Mouse (Mus musculus) ovary, postnatal 10 days (tissue): ENCODE results near the gene Emp2.

Experiments
- DNase-seq: peaks from one replicate; pipeline ENCODE4 v3.0.0; 2022; ENCODE audit warnings: low spot score

The Emp2 gene

DNA sequence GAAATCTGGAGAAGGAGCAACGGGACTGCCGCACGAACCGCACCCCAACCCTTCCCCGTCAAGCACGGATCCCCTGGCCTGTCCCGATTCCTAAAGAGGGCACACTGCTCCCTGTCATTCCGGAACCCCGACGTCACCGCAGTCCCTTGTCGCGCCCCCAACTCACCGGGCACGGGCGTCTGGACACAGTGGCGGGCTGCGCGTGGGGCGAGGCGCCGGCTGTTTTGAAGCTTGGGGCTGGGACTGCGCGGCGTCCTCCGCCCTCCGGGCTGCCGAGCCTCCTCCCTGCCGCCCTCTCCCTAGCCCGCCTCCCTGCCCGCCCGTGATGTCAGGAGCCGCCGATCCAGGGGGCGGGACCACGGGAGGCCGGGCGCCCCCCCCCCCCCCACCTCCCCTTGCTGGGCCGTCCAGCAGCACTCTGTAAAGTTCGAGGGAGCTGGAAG is at the start of gene Emp2:
Gene Emp2 (minus strand): TSS at position 323 of the 443 bp plus-strand sequence.
- peak; percentile 49 for DNase-seq

DNA sequence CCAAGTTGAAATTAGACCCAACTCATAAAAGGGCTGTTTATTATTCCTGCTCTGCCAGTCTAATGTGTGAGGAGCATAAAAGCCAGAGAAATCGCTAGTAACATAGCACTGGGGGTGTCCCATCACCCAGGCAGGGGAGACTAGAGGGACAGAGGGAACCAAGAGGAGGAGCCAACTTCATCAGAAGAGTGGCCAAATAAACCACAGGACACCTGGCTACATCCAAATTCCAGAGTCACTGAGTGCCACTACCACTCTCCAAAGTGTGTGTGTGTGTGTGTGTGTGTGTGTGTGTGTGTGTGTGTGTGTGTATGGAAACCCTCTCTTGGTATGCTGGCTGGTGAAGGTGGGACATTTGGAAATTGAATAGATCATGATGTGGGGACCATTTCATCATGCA is 49.3 kb upstream of the Emp2 start:
- no peak for DNase-seq

GRCm38 (mm10) chr16:10359241-10359640 is 45.5 kb upstream of the Emp2 start:
- DNase-seq = no peak

GRCm38 (mm10) chr16:10358010-10358934 is 44.5 kb upstream of the Emp2 start:
- no peak for DNase-seq

GRCm38 (mm10) chr16:10355004-10355403 is 41.2 kb upstream of the Emp2 start:
- DNase-seq = no peak

- no peak for DNase-seq
Measured at GRCm38 (mm10) chr16:10351050-10351636, 37.4 kb upstream of the Emp2 start.

DNA sequence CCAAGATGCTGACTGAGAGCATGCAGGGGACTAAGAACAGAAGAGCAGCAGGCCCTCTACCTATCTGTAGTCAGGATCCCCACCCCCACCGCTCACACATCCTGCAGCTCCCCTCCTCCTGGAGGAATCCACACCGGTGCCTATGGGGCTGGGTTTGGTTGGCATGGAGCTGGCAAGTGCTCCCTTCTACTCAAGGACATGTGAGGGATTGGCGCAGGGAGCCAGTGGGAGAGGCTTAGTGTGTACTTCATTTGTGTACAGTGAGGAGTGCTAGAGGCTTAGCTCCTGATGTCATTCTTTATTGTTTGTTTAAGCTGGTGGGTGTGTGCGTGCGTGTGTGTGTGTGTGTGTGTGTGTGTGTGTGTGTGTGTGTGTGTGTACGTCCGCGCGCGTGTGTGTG is 36.1 kb upstream of the Emp2 start:
- no peak for DNase-seq

GRCm38 (mm10) chr16:10349436-10349835 is 35.7 kb upstream of the Emp2 start:
- DNase-seq = no peak

DNA sequence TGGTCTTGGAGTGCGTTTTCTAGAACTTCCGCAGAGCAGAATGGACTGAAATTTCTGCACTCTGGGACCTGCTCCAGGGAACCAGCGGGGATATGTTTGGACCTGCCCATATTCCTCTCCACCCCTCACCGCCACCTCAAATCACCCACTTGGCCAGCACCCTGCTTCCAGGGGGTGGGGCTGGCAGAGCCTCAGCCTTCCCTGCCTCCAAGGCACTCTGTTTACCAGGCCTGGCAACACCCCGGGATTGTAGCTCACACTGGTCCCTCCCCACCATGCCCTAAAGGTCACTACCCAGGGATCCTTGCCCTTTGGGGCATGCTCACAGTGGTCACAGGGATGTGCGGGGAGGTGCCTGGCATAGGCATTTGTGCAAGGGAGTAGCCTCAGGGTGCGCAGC is 33.8 kb upstream of the Emp2 start:
- no peak for DNase-seq

DNA sequence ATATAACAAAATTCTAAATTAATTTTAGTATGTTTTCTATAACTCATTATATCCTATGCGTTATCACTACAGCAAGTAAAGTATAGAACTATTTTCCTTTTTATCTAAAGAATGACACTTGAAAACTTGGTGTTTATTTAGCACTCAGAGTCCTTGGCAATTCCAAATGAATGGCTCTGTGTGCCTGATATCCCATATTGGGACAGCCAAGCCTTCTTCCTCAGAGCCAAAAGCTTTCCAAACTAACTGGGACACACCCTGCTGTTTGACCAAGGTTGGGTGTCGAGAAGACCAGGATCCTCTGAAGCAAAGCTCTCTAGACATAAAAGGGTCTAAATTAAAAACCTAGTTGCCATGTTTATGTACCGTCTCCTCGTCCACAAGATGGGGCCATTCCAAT is 27.3 kb upstream of the Emp2 start:
- DNase-seq = no peak

- no peak for DNase-seq
Measured at GRCm38 (mm10) chr16:10339930-10340329, 26.2 kb upstream of the Emp2 start.

- DNase-seq = no peak
Measured at GRCm38 (mm10) chr16:10338601-10339000, 24.8 kb upstream of the Emp2 start.

DNA sequence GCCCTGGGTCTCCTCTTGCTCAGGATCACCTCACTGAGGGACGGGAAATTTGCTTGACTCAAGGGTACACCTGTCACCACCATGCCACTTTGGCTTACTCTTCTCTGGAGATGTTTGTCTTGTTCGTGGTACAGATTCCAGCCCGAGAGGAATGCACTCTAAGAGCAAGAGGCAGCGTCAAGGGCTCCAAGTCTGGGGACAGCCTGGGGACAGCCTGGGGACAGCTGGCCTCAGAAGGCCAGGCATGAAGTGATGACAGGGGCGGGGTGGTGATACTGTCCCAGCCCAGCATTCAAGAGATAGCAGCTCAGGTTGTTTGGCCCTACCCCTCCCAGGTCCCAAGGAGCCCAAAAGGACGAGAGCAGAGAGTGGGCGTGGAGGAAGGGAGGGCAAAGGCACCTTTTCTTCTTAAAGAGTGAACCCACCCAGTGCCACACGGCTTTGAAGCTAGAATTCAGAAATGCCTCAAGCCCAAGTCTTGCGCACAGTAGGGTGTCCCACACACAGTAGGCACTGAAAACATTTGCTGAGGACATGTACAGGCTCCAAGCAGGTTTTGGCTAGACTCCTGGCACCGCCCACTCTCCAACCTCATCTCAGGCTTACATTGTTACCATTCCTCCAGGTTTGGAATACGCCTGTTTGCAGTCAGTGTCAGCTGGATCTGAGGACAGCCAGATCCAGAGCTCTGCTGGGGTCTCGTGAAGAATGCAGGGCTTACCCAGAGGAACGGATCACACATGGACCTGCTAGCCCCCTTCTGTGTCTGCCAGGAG is 23.8 kb upstream of the Emp2 start:
- DNase-seq = no peak

DNA sequence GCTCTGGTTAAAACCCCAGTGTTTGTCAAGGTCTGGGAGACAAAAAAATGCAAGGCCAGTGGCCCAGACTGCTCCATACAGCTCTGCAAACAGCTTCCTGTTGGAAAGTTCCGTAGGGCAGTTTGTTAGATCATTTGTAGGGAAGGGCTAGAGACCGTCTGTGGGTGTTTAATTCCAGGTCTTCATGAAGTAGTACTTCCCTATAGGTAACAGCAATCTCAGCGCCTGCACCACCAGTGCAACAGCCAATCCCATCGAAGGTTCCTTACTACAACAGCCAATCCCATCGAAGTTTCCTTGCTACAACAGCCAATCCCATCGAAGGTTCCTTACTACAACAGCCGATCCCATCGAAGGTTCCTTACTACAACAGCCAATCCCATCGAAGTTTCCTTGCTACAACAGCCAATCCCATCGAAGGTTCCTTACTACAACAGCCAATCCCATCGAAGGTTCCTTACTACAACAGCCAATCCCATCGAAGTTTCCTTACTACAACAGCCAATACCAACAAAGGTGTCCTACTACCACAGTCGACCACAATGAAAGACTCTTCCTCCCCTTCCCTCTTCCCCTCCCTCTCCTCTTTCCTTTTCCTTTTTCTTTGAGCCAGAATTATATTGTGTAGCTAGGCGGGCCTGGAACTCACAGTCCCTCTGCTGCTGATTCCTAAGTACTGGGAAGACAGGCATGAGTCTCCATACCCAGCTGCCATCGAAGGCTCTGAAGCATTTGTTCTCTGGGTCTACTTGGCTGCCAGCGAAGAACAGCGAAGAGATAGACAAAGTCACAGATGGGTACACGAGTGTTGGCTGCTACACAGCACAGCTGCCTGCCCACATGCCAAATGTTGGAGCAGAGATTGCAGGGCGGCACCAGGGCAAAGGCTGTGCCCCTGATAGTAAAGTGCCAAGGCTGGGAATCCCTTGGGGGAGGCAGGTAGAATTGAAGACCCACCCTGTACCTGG is 23.0 kb upstream of the Emp2 start:
- DNase-seq = no peak

DNA sequence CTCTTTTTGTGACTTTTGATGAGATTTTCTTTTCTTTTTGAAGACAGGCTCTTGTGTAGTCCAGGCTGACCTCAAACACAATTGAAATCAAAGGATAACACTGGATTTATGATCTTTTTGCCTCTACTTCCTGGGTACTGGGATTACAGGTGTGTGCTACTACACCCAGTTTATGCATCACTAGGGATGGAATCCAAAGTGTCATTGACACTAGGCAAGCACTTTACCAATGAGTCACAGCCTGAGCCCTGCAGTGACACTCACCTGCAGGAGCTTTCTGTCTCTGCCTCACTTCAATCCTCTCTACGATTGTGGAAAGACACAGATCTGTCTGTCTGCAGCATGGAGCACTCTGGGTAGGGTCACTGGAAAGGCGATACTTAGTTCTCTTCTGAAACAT is 22.2 kb upstream of the Emp2 start:
- DNase-seq = no peak

GRCm38 (mm10) chr16:10332732-10333131 is 19.0 kb upstream of the Emp2 start:
- no peak for DNase-seq

- DNase-seq = no peak
Measured at GRCm38 (mm10) chr16:10330586-10331495, 17.1 kb upstream of the Emp2 start.

DNA sequence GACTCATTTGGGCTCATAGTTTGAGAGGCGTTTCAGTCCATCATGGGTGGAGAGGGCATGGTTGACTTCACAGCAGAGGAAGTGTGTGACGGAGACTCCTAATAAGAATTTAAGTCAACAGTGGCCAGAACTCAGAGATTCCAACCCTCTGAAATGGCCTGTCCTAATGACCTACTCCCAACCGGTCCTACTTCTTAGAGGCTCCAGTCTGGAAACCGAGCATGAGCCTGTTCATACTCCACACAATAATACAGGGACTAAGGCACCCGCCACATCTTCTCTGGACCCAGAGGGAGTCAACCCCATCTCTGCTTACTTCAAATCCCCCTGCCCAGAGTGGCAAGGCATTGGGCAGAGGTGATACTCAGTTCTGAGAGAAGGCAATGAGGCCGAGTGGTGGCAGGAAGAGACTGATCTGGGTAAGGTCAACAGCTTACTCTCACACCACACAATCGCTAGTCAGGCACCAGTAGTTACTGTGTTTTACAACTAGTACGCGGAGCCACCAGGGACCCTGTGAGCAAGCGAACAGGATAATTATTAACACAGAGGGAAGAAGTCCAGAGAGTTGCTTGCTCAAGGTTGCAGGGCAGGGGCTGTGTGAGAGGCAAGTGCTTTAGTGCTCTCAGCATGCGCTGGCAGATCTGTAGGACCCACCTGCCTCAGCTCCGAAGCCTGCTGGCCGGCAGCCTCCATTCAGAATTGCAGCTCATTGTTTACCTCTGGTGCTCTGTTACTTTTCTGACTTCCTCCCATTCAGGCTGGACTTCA is 14.0 kb upstream of the Emp2 start:
- no peak for DNase-seq

DNA sequence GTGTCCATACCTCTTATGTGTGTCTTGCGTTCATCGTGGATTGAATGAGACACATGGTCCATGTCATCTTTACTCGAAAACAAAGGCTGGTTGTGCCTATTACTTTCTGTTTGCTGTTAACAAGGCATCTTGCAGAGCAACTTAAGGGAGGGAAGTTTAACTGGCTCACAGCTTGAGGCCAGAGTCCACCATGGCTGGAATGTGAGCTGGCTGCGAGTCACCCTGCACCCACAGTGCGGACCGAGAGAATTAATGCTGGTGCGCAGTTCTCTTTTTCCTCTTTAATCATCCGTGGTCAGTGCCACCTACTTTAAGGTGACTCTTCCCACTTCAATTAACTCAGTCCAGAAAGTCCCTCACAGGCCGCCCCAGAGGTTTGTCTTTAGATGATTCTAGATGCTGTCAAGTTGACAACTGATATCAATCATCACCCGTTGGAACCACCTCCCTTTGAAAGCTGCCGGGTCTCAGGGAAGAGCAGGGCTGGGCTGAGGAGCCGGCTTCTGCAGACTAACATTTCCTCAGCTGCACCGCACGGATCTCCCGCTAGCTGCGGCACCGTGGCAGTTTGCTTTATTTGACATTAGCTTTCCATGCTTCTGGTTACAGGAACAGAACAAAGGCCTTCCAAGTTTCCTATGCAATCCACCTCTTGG is 6.3 kb upstream of the Emp2 start:
- no peak for DNase-seq
